Mouse (Mus musculus) heart, adult 2 months (tissue): ENCODE measurements around the gene Nkap. TPM values are rescaled to one million over a fixed set of nuclear protein-coding genes. Genes with fewer than 3 reads are reported as not detected.
"Not testable (repeated sequence)": the region's sequence is repeated elsewhere in the genome, so short reads cannot be mapped to it uniquely, and the experiment has no call there.

Experiments used
- DNase-seq, 2 experiments: peaks; one replicate each; pipeline ENCODE4 v3.0.0; 2021
- H3K27ac ChIP-seq: fragments of 200-600 bp; 2 replicates; pipeline ENCODE4 v1.8.1; 2022
- H3K27me3 ChIP-seq: fragments of 200-500 bp; 2 replicates; pipeline ENCODE4 v1.6.1; 2012; ENCODE audit warnings: mild to moderate bottlenecking, low read length, inconsistent platforms, mixed read lengths; ENCODE audit not compliant: control insufficient read depth, insufficient read depth
- H3K36me3 ChIP-seq: fragments of 200-500 bp; 2 replicates; pipeline ENCODE4 v1.6.1; 2012; ENCODE audit warnings: low read length, inconsistent platforms; ENCODE audit not compliant: control insufficient read depth, insufficient read depth
- H3K4me1 ChIP-seq: fragments of 200-500 bp; 2 replicates; pipeline ENCODE4 v1.6.1; 2011; ENCODE audit warnings: low read length; ENCODE audit not compliant: control insufficient read depth, insufficient read depth
- H3K4me3 ChIP-seq: fragments of 200-600 bp; 2 replicates; pipeline ENCODE4 v1.8.1; 2022
- H3K79me2 ChIP-seq: fragments of 200-500 bp; replicated peaks from 2 replicates; pipeline ENCODE4 v1.6.1; 2012; ENCODE audit warnings: mild to moderate bottlenecking, inconsistent platforms, low read length, moderate library complexity, mixed read lengths; ENCODE audit not compliant: control insufficient read depth, insufficient read depth
- H3K9ac ChIP-seq: fragments of 200-500 bp; 2 replicates; pipeline ENCODE4 v1.6.1; 2012; ENCODE audit warnings: low read depth, mild to moderate bottlenecking, control low read depth, inconsistent platforms, low read length, mixed read lengths
- CTCF ChIP-seq: fragments of 200-600 bp; IDR thresholded peaks from 2 replicates; pipeline ENCODE4 v1.8.1; 2022; ENCODE audit warnings: antibody characterized with exemption, mild to moderate bottlenecking, moderate library complexity
- EP300 ChIP-seq: fragments of 200-500 bp; IDR thresholded peaks from 2 replicates; pipeline ENCODE4 v1.6.1; 2011; ENCODE audit warnings: low read depth, low read length, control low read depth; ENCODE audit not compliant: insufficient read depth
- POLR2A ChIP-seq: fragments of 200-500 bp; IDR thresholded peaks from 2 replicates; pipeline ENCODE4 v1.6.1; 2011; ENCODE audit warnings: mild to moderate bottlenecking, low read depth, low read length, control low read depth; ENCODE audit not compliant: insufficient read depth
- WGBS: fragments of 180-500 bp; shearing (Covaris S2); methylation state at CpG from one replicate; pipeline ENCODE4 v1.1.7; 2018; 5-methylcytosine and 5-hydroxymethylcytosine counted together
- intact Hi-C: fragments of 180-260 bp; cut with DNase I; formaldehyde crosslinking; loops from one replicate; pipeline ENCODE4 v1.15.1; 2025
- long read RNA-seq: library from polyadenylated mRNA; stranded (forward); transcript quantifications from one replicate; pipeline ENCODE4 v2.0.0, GENCODE M21; 2021
- polyA plus RNA-seq: library from polyadenylated mRNA; depleted of rRNA; stranded (reverse); fragments of >200 nt; gene quantifications from 2 replicates; pipeline ENCODE4 v1.2.3, GENCODE M21; 2012; rRNA removed
- total RNA-seq, 2 experiments: library from RNA; stranded (reverse); gene quantifications; 2 replicates each; pipeline ENCODE4 v1.2.3; 2021

The Nkap gene
- total RNA-seq (1 to 10 TPM; 8.8 TPM), polyA plus RNA-seq (1.6 and 3.0 TPM in 2 replicates)
- long read RNA-seq, full-length matches to known transcripts: 22 of 22 reads
- long read RNA-seq, partial matches to known transcripts: 0 of 22 reads
- long read RNA-seq, other reads (novel, unspliced or antisense): 0 of 22 reads

DNA sequence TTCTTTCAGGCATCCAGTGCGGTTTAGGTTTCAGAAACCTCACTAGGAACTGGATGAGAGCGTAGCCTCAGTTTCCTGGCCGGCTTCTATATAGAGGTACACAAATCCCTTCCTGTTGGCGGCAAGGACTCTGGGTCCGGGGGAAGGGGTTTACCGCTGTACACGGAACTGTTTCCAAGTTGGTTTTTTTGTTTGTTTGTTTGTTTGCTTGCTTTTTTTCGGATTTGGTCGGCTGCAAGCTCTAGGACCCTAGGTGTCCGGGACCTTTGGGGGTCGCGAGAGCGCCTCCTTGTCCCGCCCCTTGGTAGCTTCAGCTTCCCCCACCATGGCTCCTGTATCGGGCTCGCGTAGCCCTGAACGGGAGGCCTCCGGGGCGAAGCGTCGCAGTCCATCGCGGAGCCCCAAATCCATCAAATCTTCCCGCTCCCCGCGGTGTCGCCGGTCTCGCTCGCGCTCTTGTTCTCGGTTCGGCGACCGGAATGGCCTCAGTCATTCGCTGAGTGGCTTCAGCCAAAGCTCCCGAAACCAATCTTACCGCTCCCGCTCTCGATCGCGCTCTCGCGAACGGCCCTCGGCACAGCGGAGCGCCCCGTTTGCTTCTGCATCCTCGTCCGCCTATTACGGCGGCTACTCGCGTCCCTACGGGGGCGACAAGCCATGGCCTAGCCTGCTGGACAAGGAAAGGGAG, at the start of gene Nkap:
Nkap (plus strand) TSS at position 125 of the 688 bp plus-strand sequence.
- Histone ChIP-seq H3K4me3 (peak within 1 kb of the TSS; percentile 60), H3K9ac (peak within 1 kb of the TSS; percentile 89), H3K4me1 (no peaks in the 10 kb centered on the region; the same call in 1 of the 2 replicates), H3K36me3 (no peaks in the 10 kb centered on the region), H3K27me3 (no peaks in the 10 kb centered on the region), H3K27ac (peak within 1 kb of the TSS; percentile 86), H3K79me2 (no peaks in the 10 kb centered on the region)
- DNase-seq: peak; percentile 74 to 77
- intact Hi-C loops: loop anchor here (1.0 kb wide), 1 partner anchor 17 kb away; the partner anchor contains the start of gene Upf3b
- WGBS: 9% methylated on average over 56 of the region's 58 CpGs
- no peak for TF ChIP-seq EP300
- TF ChIP-seq POLR2A: peak; percentile 63

DNA sequence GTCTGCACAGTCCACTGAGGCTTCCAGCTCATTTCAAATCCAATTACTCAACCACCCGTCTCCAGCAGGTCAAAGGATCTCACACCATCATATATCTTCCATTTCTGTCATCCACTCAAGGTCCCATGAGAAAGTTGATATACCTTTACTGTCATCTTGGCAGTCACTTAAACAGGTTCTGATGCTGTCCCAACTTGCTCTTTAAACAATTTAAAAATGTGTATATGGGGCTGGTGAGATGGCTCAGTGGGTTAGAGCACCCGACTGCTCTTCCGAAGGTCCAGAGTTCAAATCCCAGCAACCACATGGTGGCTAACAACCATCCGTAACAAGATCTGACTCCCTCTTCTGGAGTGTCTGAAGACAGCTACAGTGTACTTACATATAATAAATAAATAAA, 46.2 kb upstream of the Nkap start:
- 71% methylated on average over 4 of the region's 4 CpGs for WGBS
- intact Hi-C loops, H3K4me1 ChIP-seq, H3K79me2 ChIP-seq, H3K27me3 ChIP-seq, H3K9ac ChIP-seq, DNase-seq, H3K4me3 ChIP-seq, H3K36me3 ChIP-seq, H3K27ac ChIP-seq: not testable (repeated sequence)

DNA sequence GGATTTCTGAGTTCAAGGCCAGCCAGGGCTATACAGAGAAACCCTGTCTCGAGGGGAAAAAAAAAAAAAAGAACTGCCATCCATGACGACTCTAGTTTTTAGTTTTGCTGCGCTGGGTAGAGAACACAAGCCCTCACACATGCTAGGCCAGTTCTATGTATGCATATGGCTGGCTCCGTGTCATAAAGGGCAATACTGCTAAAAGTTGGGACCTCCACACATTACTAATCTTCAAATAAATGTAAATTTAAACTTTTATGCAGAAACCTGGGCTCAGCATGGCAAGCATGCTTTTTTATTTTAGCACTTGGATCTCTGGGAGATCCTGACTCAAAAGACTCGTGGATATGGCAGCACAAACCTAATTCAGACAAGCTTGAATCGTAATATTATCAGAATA, 45.4 kb upstream of the Nkap start:
- no peaks in the 10 kb centered on the region for H3K79me2 ChIP-seq
- no peak for TF ChIP-seq POLR2A
- no peak for TF ChIP-seq CTCF
- TF ChIP-seq EP300: no peak

GRCm38 (mm10) chrX:37084318-37084926, 42.2 kb upstream of the Nkap start:
- no peaks in the 10 kb centered on the region for H3K27me3 ChIP-seq
- peak overlapping the region; percentile 80 for H3K27ac ChIP-seq
- no peaks in the 10 kb centered on the region for H3K79me2 ChIP-seq
- H3K9ac ChIP-seq: peak overlapping the region; percentile 67
- no peak for TF ChIP-seq EP300
- no peak for TF ChIP-seq POLR2A
- no peak for TF ChIP-seq CTCF
- H3K36me3 ChIP-seq: peaks cover 6% of the 10 kb centered on the region
- DNase-seq: no peak
- intact Hi-C loops: no loop called here
- H3K4me1 ChIP-seq: no peaks in the 10 kb centered on the region
- peak overlapping the region; percentile 66 for H3K4me3 ChIP-seq
- WGBS: 14% methylated on average over 19 of the region's 19 CpGs

More for the DNA sequence above, 45.4 kb upstream of the Nkap start:
- Histone ChIP-seq H3K4me1 (no peaks in the 10 kb centered on the region), H3K27ac (no peak overlapping the region), H3K27me3 (no peaks in the 10 kb centered on the region), H3K36me3 (peaks cover 6% of the 10 kb centered on the region), H3K9ac (no peak overlapping the region), H3K4me3 (no peak overlapping the region)
- WGBS: 56% methylated on average over 6 of the region's 6 CpGs
- DNase-seq: no peak
- intact Hi-C loops: no loop called here

DNA sequence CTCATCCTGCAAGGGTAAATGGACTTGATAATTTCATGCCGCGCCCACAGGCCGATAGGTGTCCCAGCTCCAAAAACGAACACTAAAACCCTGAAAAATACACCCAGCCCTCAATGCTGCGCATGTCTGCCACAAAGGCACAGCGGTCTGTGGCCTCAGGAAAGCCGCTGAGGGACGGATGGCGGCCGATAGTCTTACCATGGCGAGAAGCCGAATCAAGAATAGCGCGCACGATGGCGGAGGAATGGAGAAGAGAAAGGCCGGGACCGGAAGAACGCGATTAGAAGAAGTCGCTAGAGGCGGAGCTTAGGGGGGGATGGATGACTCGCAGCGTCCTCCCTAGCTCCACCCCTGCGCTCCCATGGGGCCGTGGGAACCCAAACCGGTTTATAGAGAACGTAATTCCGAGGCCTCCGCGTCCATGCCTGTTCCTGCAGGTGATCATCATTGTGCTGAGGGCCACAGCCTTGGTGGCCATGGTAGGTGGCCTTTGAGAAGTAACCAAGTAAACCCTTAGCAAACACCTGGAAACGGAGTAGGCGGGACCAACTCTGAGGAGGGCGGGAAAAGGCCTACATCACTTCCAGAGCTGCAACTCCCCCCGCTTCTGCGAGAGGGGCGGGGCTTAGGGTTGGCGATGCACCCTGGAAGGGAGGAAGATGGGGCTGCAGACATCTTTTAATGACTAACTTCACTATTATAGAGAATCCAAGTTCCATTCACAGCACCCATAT, 41.5 kb upstream of the Nkap start, which contains the start of gene Rpl39:
Rpl39 (minus strand) TSS at position 476 of the 734 bp plus-strand sequence.
- TF ChIP-seq POLR2A (peak; percentile 90), EP300 (no peak), CTCF (peak; percentile 40)
- H3K79me2 ChIP-seq: no peaks in the 10 kb centered on the region
- peaks cover 6% of the 10 kb centered on the region for H3K36me3 ChIP-seq
- no peaks in the 10 kb centered on the region for H3K27me3 ChIP-seq
- intact Hi-C loops: loop anchor here (1.0 kb wide), 1 partner anchor 25 kb away; the partner anchor contains the start of gene Upf3b
- peak within 1 kb of the TSS; percentile 67 for H3K9ac ChIP-seq
- H3K4me3 ChIP-seq: peak within 1 kb of the TSS; percentile 66
- no peaks in the 10 kb centered on the region for H3K4me1 ChIP-seq
- 16% methylated on average over 38 of the region's 38 CpGs for WGBS
- DNase-seq: peak; percentile 86 to 91
- H3K27ac ChIP-seq: peak within 1 kb of the TSS; percentile 80
